Mouse (Mus musculus) heart, embryonic 11.5 days (tissue): ENCODE measurements around the gene Gm26558. TPM values are rescaled to one million over a fixed set of nuclear protein-coding genes. Genes with fewer than 3 reads are reported as not detected.

Experiments
- ATAC-seq: fragments of 200-750 bp; cut with Nextera tagmentation; replicated peaks from 2 replicates; pipeline ENCODE4 v1.8.0; 2017; ENCODE audit warnings: moderate library complexity; ENCODE audit not compliant: insufficient number of reproducible peaks, low FRiP score, low TSS enrichment
- H3K27ac ChIP-seq: fragments of 300-500 bp; sonication (generic); 2 replicates; pipeline ENCODE4 v1.5.1; 2014; ENCODE audit warnings: mild to moderate bottlenecking, low read depth, low read length
- H3K27me3 ChIP-seq: fragments of 300-500 bp; sonication (generic); 2 replicates; pipeline ENCODE4 v1.6.1; 2014; ENCODE audit warnings: mild to moderate bottlenecking, low read length, mixed read lengths; ENCODE audit not compliant: control insufficient read depth, insufficient read depth
- H3K36me3 ChIP-seq: fragments of 300-500 bp; sonication (generic); 2 replicates; pipeline ENCODE4 v1.6.1; 2014; ENCODE audit warnings: mild to moderate bottlenecking, low read length, moderate library complexity, mixed read lengths; ENCODE audit not compliant: control insufficient read depth, insufficient read depth
- H3K4me1 ChIP-seq: fragments of 300-500 bp; sonication (generic); 2 replicates; pipeline ENCODE4 v1.6.1; 2014; ENCODE audit warnings: low read length; ENCODE audit not compliant: control insufficient read depth, insufficient read depth
- H3K4me2 ChIP-seq: fragments of 300-500 bp; sonication (generic); 2 replicates; pipeline ENCODE4 v1.6.1; 2014; ENCODE audit warnings: mild to moderate bottlenecking, moderate library complexity
- H3K4me3 ChIP-seq: fragments of 300-500 bp; sonication (generic); 2 replicates; pipeline ENCODE4 v1.5.1; 2014; ENCODE audit warnings: low read depth, low read length
- H3K9ac ChIP-seq: fragments of 300-500 bp; sonication (generic); 2 replicates; pipeline ENCODE4 v1.6.1; 2014; ENCODE audit warnings: mild to moderate bottlenecking, low read depth, low read length, moderate library complexity
- H3K9me3 ChIP-seq: fragments of 300-500 bp; sonication (generic); replicated peaks from 2 replicates; pipeline ENCODE4 v1.6.1; 2016; ENCODE audit warnings: low read length; ENCODE audit not compliant: control insufficient read depth
- whole genome bisulfite sequencing: fragments of 180-500 bp; shearing (Covaris S2); extraction: QIAGEN DNeasy Blood & Tissue Kit; methylation state at CpG from one replicate; pipeline ENCODE4 v1.1.7; 2014; ENCODE audit not compliant: insufficient replicate concordance; 5-methylcytosine and 5-hydroxymethylcytosine counted together
- polyA plus RNA-seq: library from polyadenylated mRNA; unstranded; fragments of >200 nt; fragmentation: Nextera tagmentation; extraction: Ambion mirVana; gene quantifications from 2 replicates; pipeline ENCODE4 v1.2.1, GENCODE M21; 2014

Gm26558 gene
- polyA plus RNA-seq, 1 experiment from 2014 or later = 5.1 TPM

GRCm38 (mm10) chr2:70620225-70620624 is 41.7 kb downstream of the Gm26558 start:
- no peak for ATAC-seq
- H3K27ac ChIP-seq = no peak overlapping the region
- 23% methylated on average over 6 of the region's 6 CpGs for WGBS

GRCm38 (mm10) chr2:70619232-70619835 is 42.6 kb downstream of the Gm26558 start:
- Histone ChIP-seq H3K9ac (no peak overlapping the region), H3K4me3 (no peak overlapping the region), H3K36me3 (no peaks in the 10 kb centered on the region), H3K9me3 (no peaks in the 10 kb centered on the region), H3K4me1 (no peaks in the 10 kb centered on the region), H3K27me3 (no peaks in the 10 kb centered on the region), H3K27ac (no peak overlapping the region), H3K4me2 (no peak overlapping the region)
- WGBS = 87% methylated on average over 6 of the region's 6 CpGs
- no peak for ATAC-seq

More at GRCm38 (mm10) chr2:70620225-70620624, 41.7 kb downstream of the Gm26558 start:
- Histone ChIP-seq H3K4me2 (no peak overlapping the region), H3K4me3 (no peak overlapping the region), H3K4me1 (no peaks in the 10 kb centered on the region), H3K9ac (no peak overlapping the region), H3K27me3 (no peaks in the 10 kb centered on the region), H3K9me3 (no peaks in the 10 kb centered on the region), H3K36me3 (no peaks in the 10 kb centered on the region)

- WGBS = 64% methylated on average over 3 of the region's 3 CpGs
- Histone ChIP-seq H3K4me3 (no peak overlapping the region), H3K4me1 (no peaks in the 10 kb centered on the region), H3K9ac (no peak overlapping the region), H3K27ac (no peak overlapping the region), H3K36me3 (no peaks in the 10 kb centered on the region), H3K4me2 (no peak overlapping the region), H3K27me3 (no peaks in the 10 kb centered on the region), H3K9me3 (no peaks in the 10 kb centered on the region)
- no peak for ATAC-seq
Measured at GRCm38 (mm10) chr2:70616617-70617016, 45.3 kb downstream of the Gm26558 start.

- Histone ChIP-seq H3K4me3 (no peak overlapping the region), H3K27ac (no peak overlapping the region), H3K27me3 (no peaks in the 10 kb centered on the region), H3K4me1 (no peaks in the 10 kb centered on the region), H3K9ac (no peak overlapping the region), H3K4me2 (no peak overlapping the region), H3K36me3 (no peaks in the 10 kb centered on the region), H3K9me3 (no peaks in the 10 kb centered on the region)
- 83% methylated on average over 2 of the region's 2 CpGs for WGBS
- ATAC-seq = no peak
Measured at GRCm38 (mm10) chr2:70616076-70616475, 45.8 kb downstream of the Gm26558 start.

- Histone ChIP-seq H3K27me3 (no peaks in the 10 kb centered on the region), H3K4me1 (no peaks in the 10 kb centered on the region), H3K36me3 (no peaks in the 10 kb centered on the region), H3K9me3 (no peaks in the 10 kb centered on the region), H3K4me2 (no peak overlapping the region), H3K9ac (no peak overlapping the region), H3K4me3 (no peak overlapping the region), H3K27ac (no peak overlapping the region)
- WGBS = 81% methylated on average over 7 of the region's 7 CpGs
- no peak for ATAC-seq
Measured at GRCm38 (mm10) chr2:70614745-70615351, 47.1 kb downstream of the Gm26558 start.

Other genes with a start within 250 kb of the Gm26558 start
- 0.17 and 1.1 TPM in 2 replicates for gene Sp5, start 187.2 kb downstream of the Gm26558 start, polyA plus RNA-seq
- gene Erich2, start 153.3 kb downstream of the Gm26558 start, polyA plus RNA-seq = 0.31 and 1.0 TPM in 2 replicates
- gene Gad1, start 109.0 kb downstream of the Gm26558 start, polyA plus RNA-seq = 0.57 and 0.99 TPM in 2 replicates
- 173 and 182 TPM in 2 replicates for gene Gorasp2, start 532 bp downstream of the Gm26558 start, polyA plus RNA-seq
- 34.2 and 39.4 TPM in 2 replicates for gene Tlk1, start 163.6 kb upstream of the Gm26558 start, polyA plus RNA-seq